10 mouse cellular contexts compared by ENCODE assay signal in the genomic region with DNA sequence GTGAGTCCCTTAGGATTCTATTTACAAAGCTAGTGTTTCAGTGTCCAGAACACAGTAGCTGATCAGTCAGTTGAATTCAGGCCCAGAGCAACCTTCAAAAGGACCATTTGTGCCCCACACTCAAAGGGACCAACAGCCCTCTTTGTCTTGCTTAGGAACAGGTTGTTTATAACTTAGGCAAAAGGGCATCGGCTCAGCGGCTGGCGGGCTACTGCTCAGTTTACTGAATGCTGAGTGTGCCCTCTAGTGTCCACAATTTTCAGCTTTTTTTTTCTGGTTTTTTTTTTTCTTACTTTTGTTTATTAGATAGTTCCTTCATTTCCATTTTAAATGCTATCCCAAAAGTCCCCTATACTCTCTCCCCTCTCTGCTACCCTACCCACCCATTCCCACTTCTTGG. TPM values are rescaled to one million over a fixed set of nuclear protein-coding genes. Genes with fewer than 3 reads are reported as not detected.
DNase-seq lines count a peak whose midpoint lies in the region; TF ChIP-seq lines count a peak whose summit lies in the region.
"Had no signal": no experiment of that assay in that cellular context is flagged by ENCODE, and none has a peak within 500 bp of the region (broad histone marks: within the 10 kb centered on the region; RNA-seq: fewer than 3 reads in every experiment).

No protein-coding gene starts in this region.

- no peaks in the 10 kb centered on the region for H3K4me1 ChIP-seq in kidney, adult 2 months (ENCODE audit: control insufficient read depth, insufficient read depth, low read length)
- no peaks in the 10 kb centered on the region for H3K4me1 ChIP-seq in MEL (ENCODE audit: control insufficient read depth in 1 of 2, insufficient read depth in 2 of 2, low read length in 2 of 2)
- no peaks in the 10 kb centered on the region for H3K4me1 ChIP-seq in limb, embryonic 10.5 days
- H3K4me1 ChIP-seq: liver, embryonic 15.5 days; stomach, embryonic 15.5 days had no signal

- no peak overlapping the region for H3K27ac ChIP-seq in kidney, adult 2 months (ENCODE audit: insufficient read depth, low read depth, low read length)
- no peak overlapping the region for H3K27ac ChIP-seq in MEL (ENCODE audit: control insufficient read depth, low read depth, low read length)
- H3K27ac ChIP-seq in limb, embryonic 10.5 days = no peak overlapping the region
- H3K27ac ChIP-seq: liver, embryonic 15.5 days; stomach, embryonic 15.5 days had no signal

- TF ChIP-seq POLR2A in kidney, adult 2 months (IDR thresholded peaks at IDR 0.05; ENCODE audit: low read depth, low read length) = no peak
- TF ChIP-seq POLR2A in MEL (IDR thresholded peaks at IDR 0.05; ENCODE audit: control insufficient read depth in 1 of 2, insufficient read depth in 1 of 2, low read depth in 1 of 2, low read length in 2 of 2, poor library complexity in 1 of 2) = no peak
- TF ChIP-seq POLR2A in brain, embryonic 14.5 days (IDR thresholded peaks at IDR 0.05; ENCODE audit: borderline replicate concordance, extremely low read depth, insufficient read depth, insufficient read length, poor library complexity, severe bottlenecking) = no peak

- H3K4me3 ChIP-seq in kidney, adult 2 months (ENCODE audit: insufficient read depth, low read depth, low read length) = no peak overlapping the region
- no peak overlapping the region for H3K4me3 ChIP-seq in MEL (ENCODE audit: control insufficient read depth in 1 of 2, insufficient read depth in 1 of 2, low read depth in 2 of 2, low read length in 2 of 2)
- no peak overlapping the region for H3K4me3 ChIP-seq in limb, embryonic 10.5 days
- H3K4me3 ChIP-seq: erythroblast, embryonic 14.5 days; liver, embryonic 15.5 days; stomach, embryonic 15.5 days had no signal

- no peaks in the 10 kb centered on the region for H3K79me2 ChIP-seq in MEL (ENCODE audit: control insufficient read depth, insufficient read depth, low read length, poor library complexity)

- TF ChIP-seq RAD21 in MEL (IDR thresholded peaks at IDR 0.05; ENCODE audit: low read depth, low read length) = peak; percentile 3

- TF ChIP-seq CTCF in kidney, adult 2 months (conservative IDR thresholded peaks at IDR 0.05; ENCODE audit: insufficient read depth, insufficient read length, low read depth, low read length) = peak; percentile 40
- peak in 2 of 3 experiments; percentile 8 to 12; a peak in 1 of 6 replicates for TF ChIP-seq CTCF in MEL (IDR thresholded peaks at IDR 0.05 in 2 of 3, conservative IDR thresholded peaks at IDR 0.05 in 1 of 3; ENCODE audit: control insufficient read depth in 1 of 3, insufficient read depth in 1 of 3, low read depth in 2 of 3, low read length in 3 of 3, poor library complexity in 1 of 3, severe bottlenecking in 1 of 3)
- peak; percentile 46; the same call in 1 of the 2 replicates for TF ChIP-seq CTCF in brain, embryonic 14.5 days (IDR thresholded peaks at IDR 0.05; ENCODE audit: borderline replicate concordance, extremely low read depth, insufficient read depth, insufficient read length)

- DNase-seq in kidney, adult 2 months = peak; percentile 19
- DNase-seq in kidney, adult 11 months = no peak
- DNase-seq in MEL (ENCODE audit: low read depth, low spot score) = peak; percentile 1
- DNase-seq in brain, embryonic 14.5 days (ENCODE audit: low read depth) = peak; percentile 74
- peak; percentile 8 to 20 for DNase-seq in frontal cortex, postnatal 36 days (ENCODE audit: low spot score in 2 of 2)
- peak; percentile 31 for DNase-seq in limb, embryonic 10.5 days (ENCODE audit: low spot score)
- peak; percentile 3 for DNase-seq in thymus, postnatal 14 days

- no peaks in the 10 kb centered on the region for H3K36me3 ChIP-seq in kidney, adult 2 months (ENCODE audit: control insufficient read depth, insufficient read depth, low read length)
- no peaks in the 10 kb centered on the region for H3K36me3 ChIP-seq in MEL (ENCODE audit: control insufficient read depth in 1 of 2, insufficient read depth in 2 of 2, low read length in 2 of 2)
- no peaks in the 10 kb centered on the region for H3K36me3 ChIP-seq in limb, embryonic 10.5 days
- H3K36me3 ChIP-seq: liver, embryonic 15.5 days; stomach, embryonic 15.5 days had no signal

- no peak overlapping the region for H3K9ac ChIP-seq in MEL (ENCODE audit: control insufficient read depth, low read depth, low read length, poor library complexity, severe bottlenecking)
- H3K9ac ChIP-seq: liver, embryonic 15.5 days; stomach, embryonic 15.5 days had no signal

- no peaks in the 10 kb centered on the region for H3K27me3 ChIP-seq in kidney, adult 2 months (replicated peaks; ENCODE audit: control insufficient read depth, insufficient read depth, low read length)
- no peaks in the 10 kb centered on the region for H3K27me3 ChIP-seq in MEL (ENCODE audit: control insufficient read depth in 1 of 2, insufficient read depth in 2 of 2, low read length in 2 of 2)
- no peaks in the 10 kb centered on the region for H3K27me3 ChIP-seq in limb, embryonic 10.5 days (ENCODE audit: low read depth, poor library complexity, severe bottlenecking)
- H3K27me3 ChIP-seq: liver, embryonic 15.5 days; stomach, embryonic 15.5 days had no signal

- TF ChIP-seq EP300 in MEL (IDR thresholded peaks at IDR 0.05; ENCODE audit: low read depth in 1 of 2, low read length in 2 of 2) = no peak

- H3K9me3 ChIP-seq in MEL (replicated peaks; ENCODE audit: insufficient read depth, low read length) = no peaks in the 10 kb centered on the region
- no peaks in the 10 kb centered on the region for H3K9me3 ChIP-seq in limb, embryonic 10.5 days (replicated peaks)
- H3K9me3 ChIP-seq: liver, embryonic 15.5 days; stomach, embryonic 15.5 days had no signal

- 5% methylated on average over 3 of the region's 3 CpGs for WGBS in kidney, adult 2 months
- WGBS in limb, embryonic 10.5 days = 14% methylated on average over 3 of the region's 3 CpGs

TF ChIP-seq in MEL, 35 proteins besides CTCF, POLR2A, EP300 and RAD21:
- TF ChIP-seq SIN3A (IDR thresholded peaks at IDR 0.05; ENCODE audit: low read length) (no peak), USF1 (IDR thresholded peaks at IDR 0.05; ENCODE audit: low read depth, low read length) (no peak), NRF1 (IDR thresholded peaks at IDR 0.05; ENCODE audit: insufficient read depth, low read depth, low read length, poor library complexity, severe bottlenecking) (no peak), BHLHE40 (IDR thresholded peaks at IDR 0.05; ENCODE audit: borderline replicate concordance, low read depth, low read length) (no peak), UBTF (IDR thresholded peaks at IDR 0.05; ENCODE audit: borderline replicate concordance, insufficient read depth, low read depth, low read length) (no peak), ETS1 (IDR thresholded peaks at IDR 0.05; ENCODE audit: low read depth, low read length) (no peak), ZMIZ1 (IDR thresholded peaks at IDR 0.05; ENCODE audit: low read depth, low read length) (no peak), E2F4 (IDR thresholded peaks at IDR 0.05; ENCODE audit: borderline replicate concordance, low read depth, low read length) (no peak), MYB (IDR thresholded peaks at IDR 0.05; ENCODE audit: low read depth, low read length) (no peak), GABPA (IDR thresholded peaks at IDR 0.05; ENCODE audit: low read depth, low read length) (no peak), POLR2AphosphoS2 (IDR thresholded peaks at IDR 0.05; ENCODE audit: low read length) (no peak), GATA1 (IDR thresholded peaks at IDR 0.05; ENCODE audit: low read depth, low read length) (no peak), JUND (IDR thresholded peaks at IDR 0.05; ENCODE audit: low read depth, low read length) (no peak), ZNF384 (IDR thresholded peaks at IDR 0.05; ENCODE audit: low read depth, low read length) (no peak), MAFK (IDR thresholded peaks at IDR 0.05; ENCODE audit: borderline replicate concordance, low read depth, low read length) (no peak)
TF ChIP-seq in MEL: peak in this region for 0.

RNA-seq across cellular contexts. Expression of a gene that starts 27.4 kb away (rescaled TPM):
- polyA plus RNA-seq in kidney, adult 2 months (2012; rRNA removed) = not detected in 2 replicates
- not detected in 2 replicates for total RNA-seq in MEL (2012; rRNA removed)
- not detected for polyA plus RNA-seq in MEL (2012; ENCODE audit: insufficient read depth in 1 of 2, insufficient read length in 2 of 2, low read depth in 1 of 2, low replicate concordance in 2 of 2, missing spikeins in 1 of 2)
- polyA plus RNA-seq in brain, embryonic 14.5 days (2012; rRNA removed) = not detected in 2 replicates
- not detected in 2 replicates for polyA plus RNA-seq in limb, embryonic 10.5 days (2016; fragmentation: Nextera tagmentation; extraction: Ambion mirVana)
- polyA plus RNA-seq: erythroblast, embryonic 14.5 days had no signal
